Mouse (Mus musculus) embryonic facial prominence, embryonic 14.5 days (tissue): ENCODE results near the gene Dpp7. TPM values are rescaled to one million over a fixed set of nuclear protein-coding genes. Genes with fewer than 3 reads are reported as not detected.

Experiments used
- ATAC-seq: fragments of 200-750 bp; cut with Nextera tagmentation; 2 replicates; pipeline ENCODE4 v1.8.0; 2017; ENCODE audit warnings: low read depth, moderate number of reproducible peaks, moderate TSS enrichment
- DNase-seq: peaks from one replicate; pipeline ENCODE4 v3.0.0-alpha.2; 2015; ENCODE audit warnings: low spot score
- H3K27ac ChIP-seq: fragments of 300-500 bp; sonication (generic); replicated peaks from 2 replicates; pipeline ENCODE4 v1.5.1; 2014; ENCODE audit warnings: low read depth, mild to moderate bottlenecking, low read length, moderate library complexity
- H3K27me3 ChIP-seq: fragments of 300-500 bp; sonication (generic); replicated peaks from 2 replicates; pipeline ENCODE4 v1.6.1; 2014; ENCODE audit warnings: low read length; ENCODE audit not compliant: control insufficient read depth, insufficient read depth
- H3K36me3 ChIP-seq: fragments of 300-500 bp; sonication (generic); 2 replicates; pipeline ENCODE4 v1.6.1; 2014; ENCODE audit warnings: low read length, mixed read lengths; ENCODE audit not compliant: control insufficient read depth, insufficient read depth
- H3K4me1 ChIP-seq: fragments of 300-500 bp; sonication (generic); 2 replicates; pipeline ENCODE4 v1.6.1; 2014; ENCODE audit warnings: antibody characterized with exemption, low read length; ENCODE audit not compliant: control insufficient read depth, insufficient read depth
- H3K4me2 ChIP-seq: fragments of 300-500 bp; sonication (generic); 2 replicates; pipeline ENCODE4 v1.6.1; 2014; ENCODE audit warnings: low read depth, mild to moderate bottlenecking, low read length, moderate library complexity, mixed read lengths
- H3K4me3 ChIP-seq: fragments of 300-500 bp; sonication (generic); 2 replicates; pipeline ENCODE4 v1.5.1; 2014; ENCODE audit warnings: low read depth, mild to moderate bottlenecking, low read length
- H3K9ac ChIP-seq: fragments of 300-500 bp; sonication (generic); 2 replicates; pipeline ENCODE4 v1.6.1; 2014; ENCODE audit warnings: low read depth, mild to moderate bottlenecking, low read length, moderate library complexity, mixed read lengths
- H3K9me3 ChIP-seq: fragments of 300-500 bp; sonication (generic); 2 replicates; pipeline ENCODE4 v1.6.1; 2016; ENCODE audit warnings: low read length; ENCODE audit not compliant: control insufficient read depth
- WGBS: fragments of 180-500 bp; shearing (Covaris S2); extraction: QIAGEN DNeasy Blood & Tissue Kit; methylation state at CpG from one replicate; pipeline ENCODE4 v1.1.7; 2014; 5-methylcytosine and 5-hydroxymethylcytosine counted together
- polyA plus RNA-seq: library from polyadenylated mRNA; unstranded; fragments of >200 nt; fragmentation: Nextera tagmentation; extraction: Ambion mirVana; gene quantifications from 2 replicates; pipeline ENCODE4 v1.2.1, GENCODE M21; 2014

The Dpp7 gene
- polyA plus RNA-seq, 1 experiment from 2014 or later, result 19.7 TPM

- no peak for DNase-seq
- no peak for ATAC-seq
These were observed 616 bp downstream of the Dpp7 start for GRCm38 (mm10) chr2:25355419-25356066.

GRCm38 (mm10) chr2:25354211-25354610 is 1.9 kb downstream of the Dpp7 start:
- Histone ChIP-seq H3K27me3 (no peaks in the 10 kb centered on the region), H3K4me2 (no peak overlapping the region), H3K27ac (no peak overlapping the region), H3K36me3 (peaks cover 46% of the 10 kb centered on the region), H3K4me1 (peaks cover 13% of the 10 kb centered on the region; the same call in 1 of the 2 replicates), H3K4me3 (no peak overlapping the region), H3K9me3 (no peaks in the 10 kb centered on the region), H3K9ac (no peak overlapping the region)
- DNase-seq (no peak), ATAC-seq (no peak)
- 83% methylated on average over 6 of the region's 6 CpGs for WGBS

More at GRCm38 (mm10) chr2:25355419-25356066, 616 bp downstream of the Dpp7 start:
- H3K4me1 ChIP-seq, result peaks cover 13% of the 10 kb centered on the region; the same call in 1 of the 2 replicates
- 38% methylated on average over 18 of the region's 18 CpGs for WGBS
- peaks cover 33% of the 10 kb centered on the region for H3K36me3 ChIP-seq
- H3K4me2 ChIP-seq, result peak overlapping the region; percentile 76
- H3K27ac ChIP-seq, result no peak overlapping the region
- peak overlapping the region; percentile 63 for H3K9ac ChIP-seq
- H3K9me3 ChIP-seq, result no peaks in the 10 kb centered on the region
- peak overlapping the region; percentile 56 for H3K4me3 ChIP-seq
- no peaks in the 10 kb centered on the region for H3K27me3 ChIP-seq

GRCm38 (mm10) chr2:25350701-25351100 is 5.5 kb downstream of the Dpp7 start:
- no peak for ATAC-seq
- no peak for DNase-seq
- Histone ChIP-seq H3K4me3 (no peak overlapping the region), H3K27ac (no peak overlapping the region), H3K4me1 (peaks cover 5% of the 10 kb centered on the region; the same call in 1 of the 2 replicates), H3K27me3 (no peaks in the 10 kb centered on the region), H3K9me3 (no peaks in the 10 kb centered on the region), H3K9ac (no peak overlapping the region), H3K36me3 (peaks cover 77% of the 10 kb centered on the region), H3K4me2 (no peak overlapping the region)
- WGBS, result 100% methylated on average over 3 of the region's 3 CpGs

GRCm38 (mm10) chr2:25349499-25349898 is 6.7 kb downstream of the Dpp7 start:
- H3K4me3 ChIP-seq, result no peak overlapping the region
- ATAC-seq, result no peak
- no peak for DNase-seq
- no peak overlapping the region for H3K27ac ChIP-seq
- no peaks in the 10 kb centered on the region for H3K27me3 ChIP-seq
- H3K36me3 ChIP-seq, result peaks cover 89% of the 10 kb centered on the region
- no peaks in the 10 kb centered on the region for H3K4me1 ChIP-seq
- no peaks in the 10 kb centered on the region for H3K9me3 ChIP-seq
- WGBS, result 90% methylated on average over 4 of the region's 4 CpGs
- no peak overlapping the region for H3K4me2 ChIP-seq
- H3K9ac ChIP-seq, result no peak overlapping the region

- ATAC-seq (no peak; the same call in 1 of the 2 replicates), DNase-seq (no peak)
- no peak overlapping the region for H3K4me3 ChIP-seq
- no peaks in the 10 kb centered on the region for H3K27me3 ChIP-seq
- no peaks in the 10 kb centered on the region for H3K9me3 ChIP-seq
- H3K4me2 ChIP-seq, result no peak overlapping the region
- no peaks in the 10 kb centered on the region for H3K4me1 ChIP-seq
- WGBS, result 89% methylated on average over 7 of the region's 7 CpGs
- no peak overlapping the region for H3K9ac ChIP-seq
- H3K36me3 ChIP-seq, result peaks cover 95% of the 10 kb centered on the region
- no peak overlapping the region for H3K27ac ChIP-seq
These were observed 8.0 kb downstream of the Dpp7 start for GRCm38 (mm10) chr2:25348162-25348561.

- peaks cover 5% of the 10 kb centered on the region for H3K4me1 ChIP-seq
- no peak overlapping the region for H3K4me3 ChIP-seq
- no peak overlapping the region for H3K4me2 ChIP-seq
- H3K36me3 ChIP-seq, result peaks cover 86% of the 10 kb centered on the region
- no peaks in the 10 kb centered on the region for H3K27me3 ChIP-seq
- no peak overlapping the region for H3K9ac ChIP-seq
- H3K9me3 ChIP-seq, result no peaks in the 10 kb centered on the region
- no peak for DNase-seq
- 95% methylated on average over 6 of the region's 6 CpGs for WGBS
- no peak overlapping the region for H3K27ac ChIP-seq
- ATAC-seq, result no peak
These were observed 17.9 kb downstream of the Dpp7 start for GRCm38 (mm10) chr2:25338303-25338702.

- no peak overlapping the region for H3K27ac ChIP-seq
- no peak for DNase-seq
- ATAC-seq, result no peak
- H3K9ac ChIP-seq, result peak overlapping the region; percentile 91
- WGBS, result 81% methylated on average over 2 of the region's 2 CpGs
- no peaks in the 10 kb centered on the region for H3K27me3 ChIP-seq
- peaks cover 14% of the 10 kb centered on the region for H3K4me1 ChIP-seq
- H3K4me3 ChIP-seq, result peak overlapping the region; percentile 85
- H3K9me3 ChIP-seq, result no peaks in the 10 kb centered on the region
- peaks cover 46% of the 10 kb centered on the region for H3K36me3 ChIP-seq
- peak overlapping the region; percentile 86 for H3K4me2 ChIP-seq
These were observed 22.6 kb downstream of the Dpp7 start for GRCm38 (mm10) chr2:25333569-25333968.

- Histone ChIP-seq H3K9ac (peak within 1 kb of the TSS; percentile 91), H3K4me1 (peaks cover 14% of the 10 kb centered on the region), H3K9me3 (no peaks in the 10 kb centered on the region), H3K4me2 (peak within 1 kb of the TSS; percentile 86), H3K27ac (peak within 1 kb of the TSS; percentile 89), H3K4me3 (peak within 1 kb of the TSS; percentile 85), H3K36me3 (peaks cover 35% of the 10 kb centered on the region), H3K27me3 (no peaks in the 10 kb centered on the region)
- WGBS, result under 1% methylated on average over 74 of the region's 78 CpGs
- peak; percentile 99 for ATAC-seq
- DNase-seq, result peak; percentile 100
These were observed 23.6 kb downstream of the Dpp7 start, which contains the start of gene Man1b1 for GRCm38 (mm10) chr2:25332286-25333160. Gene Man1b1 (plus strand): TSS chr2:25332338.
